Mouse (Mus musculus) cerebellum, adult 9-11 months (tissue): ENCODE data around the gene Atxn3.

Experiments used
- DNase-seq: peaks from one replicate; pipeline ENCODE4 v3.0.0; 2022

Gene Atxn3

DNA sequence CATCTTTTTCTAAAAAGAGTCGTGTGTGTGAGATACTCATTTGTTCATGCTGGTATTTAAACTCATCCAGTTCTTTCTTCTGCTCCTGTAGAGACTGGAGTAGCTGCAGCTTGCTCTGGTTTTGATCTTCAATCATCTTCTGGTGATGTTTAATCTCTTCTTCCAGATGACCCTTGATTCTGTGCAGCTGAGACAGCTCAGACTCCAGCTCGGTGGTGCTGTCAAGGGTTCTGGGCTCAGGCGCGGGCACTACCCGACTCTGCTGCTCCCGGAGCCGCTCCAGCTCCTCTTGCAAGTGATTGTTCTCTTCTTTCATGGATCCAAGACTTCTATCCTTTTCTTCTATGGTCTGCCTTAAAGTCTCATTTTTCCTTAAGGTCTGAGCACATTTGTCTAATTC lies 73.1 kb downstream of the Atxn3 start:
- DNase-seq = no peak

DNA sequence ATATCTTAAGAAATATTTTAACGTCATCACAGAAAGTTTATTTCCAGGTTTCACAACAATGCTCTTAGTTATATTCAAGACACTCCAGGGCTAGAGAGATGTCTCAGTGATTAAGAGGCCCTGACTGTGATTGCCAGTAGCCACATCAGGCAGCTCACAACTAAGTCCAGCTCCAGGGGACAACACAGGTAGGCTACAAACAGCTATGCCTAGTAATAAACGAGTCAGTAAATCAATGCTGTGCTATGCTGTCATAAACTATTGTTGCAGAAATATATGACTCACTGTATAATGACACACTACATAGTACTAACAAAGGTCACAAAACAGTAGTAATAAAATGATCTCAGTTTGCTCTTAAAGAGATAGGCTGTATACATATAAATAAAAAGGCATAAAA lies 81.7 kb downstream of the Atxn3 start:
- DNase-seq = no peak

GRCm38 (mm10) chr12:101875107-101875506 lies 82.9 kb downstream of the Atxn3 start:
- no peak for DNase-seq
